Mouse (Mus musculus): ENCODE data around the gene Gm6337. TPM values are rescaled to one million over a fixed set of nuclear protein-coding genes. Genes with fewer than 3 reads are reported as not detected.
"Not testable (repeated sequence)": the region's sequence is repeated elsewhere in the genome, so short reads cannot be mapped to it uniquely, and the experiment has no call there.

Gm6337 gene
- not detected for total RNA-seq (2022)

GRCm38 (mm10) chr14:6058167-6058566, at the start of gene Gm6337:
Gm6337 (minus strand) TSS chr14:6058267.
- not testable (repeated sequence) for DNase-seq (ENCODE audit: low spot score in 2 of 2)

DNA sequence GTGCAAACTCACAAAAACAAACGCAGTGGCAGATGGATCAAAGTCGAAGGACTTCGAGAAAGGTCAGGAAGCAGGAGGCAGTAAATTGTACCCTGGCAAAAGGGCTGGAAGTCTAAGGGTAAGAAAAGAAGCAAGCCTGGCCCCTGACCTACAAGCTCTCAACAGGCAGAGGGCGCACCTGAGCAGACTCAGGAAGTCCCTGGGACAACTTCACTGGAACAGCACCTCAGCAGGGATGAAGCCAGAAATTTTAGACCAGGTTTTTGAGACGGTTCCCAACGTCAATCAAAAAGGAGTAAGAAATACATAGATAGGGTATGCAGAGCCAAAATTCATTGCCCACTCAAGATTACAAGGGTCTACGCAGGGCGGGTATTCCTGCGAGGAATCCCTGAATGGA, 49.4 kb upstream of the Gm6337 start:
- not testable (repeated sequence) for DNase-seq (ENCODE audit: low spot score in 2 of 2)

GRCm38 (mm10) chr14:6093842-6094241, 35.8 kb upstream of the Gm6337 start, which contains the start of gene Gm8206:
Gm8206 (minus strand) TSS chr14:6093942.
- not testable (repeated sequence) for DNase-seq (ENCODE audit: low spot score in 2 of 2)

Other genes starting within 250 kb of the Gm6337 start
- not detected for gene Gm3424, start 227.9 kb downstream of the Gm6337 start, total RNA-seq (2022)
- 1 to 10 TPM in 3 of 4 experiments, under 1 TPM in 1; 0.73 to 1.5 (median 1.1) TPM for gene Gm8237, start 177.9 kb downstream of the Gm6337 start, total RNA-seq (2022)
- 1 to 10 TPM in 2 of 4 experiments, under 1 TPM in 2; 0.34 to 1.0 (median 0.97) TPM for gene Gm3248, start 96.5 kb downstream of the Gm6337 start, total RNA-seq (2022)
- gene Gm3453, start 79.1 kb downstream of the Gm6337 start, total RNA-seq (2022) = not detected
- under 1 TPM in 1 of 4 experiments, not detected in 3; 0.42 TPM for gene Gm8206, start 35.7 kb upstream of the Gm6337 start, total RNA-seq (2022)
- gene Gm3468, start 50.4 kb upstream of the Gm6337 start, total RNA-seq (2022) = 1 to 10 TPM; 1.0 to 1.2 (median 1.1) TPM
- gene Gm3476, start 67.5 kb upstream of the Gm6337 start, total RNA-seq (2022) = not detected
- 1 to 10 TPM in 1 of 4 experiments, under 1 TPM in 3; 0.74 to 1.5 (median 0.90) TPM for gene Gm21560, start 161.0 kb upstream of the Gm6337 start, total RNA-seq (2022)
- gene Gm3411, start 229.0 kb upstream of the Gm6337 start, total RNA-seq (2022) = 1 to 10 TPM in 3 of 4 experiments, under 1 TPM in 1; 0.96 to 2.5 (median 1.9) TPM
- not detected for gene Gm21103, start 246.6 kb upstream of the Gm6337 start, total RNA-seq (2022)

All from left cerebral cortex, adult 8-10 months (tissue).